Mouse (Mus musculus) forebrain, embryonic 11.5 days (tissue): ENCODE data around the gene Ccdc88b. TPM values are rescaled to one million over a fixed set of nuclear protein-coding genes. Genes with fewer than 3 reads are reported as not detected.

ENCODE experiments used
- ATAC-seq: fragments of 200-750 bp; cut with Nextera tagmentation; replicated peaks from 2 replicates; pipeline ENCODE4 v1.8.0; 2017; ENCODE audit warnings: moderate TSS enrichment; ENCODE audit not compliant: low FRiP score
- DNase-seq: peaks from one replicate; pipeline ENCODE4 v3.0.0-alpha.2; 2017; ENCODE audit warnings: low spot score
- H3K27ac ChIP-seq: fragments of 300-500 bp; sonication (generic); 2 replicates; pipeline ENCODE4 v1.5.1; 2014; ENCODE audit warnings: low read depth, low read length
- H3K27me3 ChIP-seq: fragments of 300-500 bp; sonication (generic); 2 replicates; pipeline ENCODE4 v1.6.1; 2014; ENCODE audit warnings: mild to moderate bottlenecking, low read length, mixed read lengths; ENCODE audit not compliant: control insufficient read depth, insufficient read depth
- H3K36me3 ChIP-seq: fragments of 300-500 bp; sonication (generic); 2 replicates; pipeline ENCODE4 v1.6.1; 2014; ENCODE audit warnings: mild to moderate bottlenecking, low read length, moderate library complexity, mixed read lengths; ENCODE audit not compliant: control insufficient read depth, insufficient read depth
- H3K4me1 ChIP-seq: fragments of 300-500 bp; sonication (generic); replicated peaks from 2 replicates; pipeline ENCODE4 v1.6.1; 2014; ENCODE audit warnings: low read length, mixed read lengths; ENCODE audit not compliant: control insufficient read depth, insufficient read depth
- H3K4me2 ChIP-seq: fragments of 300-500 bp; sonication (generic); 2 replicates; pipeline ENCODE4 v1.6.1; 2014; ENCODE audit warnings: low read depth, mild to moderate bottlenecking, low read length, moderate library complexity, mixed read lengths; ENCODE audit not compliant: severe bottlenecking
- H3K4me3 ChIP-seq: fragments of 300-500 bp; sonication (generic); 2 replicates; pipeline ENCODE4 v1.5.1; 2014; ENCODE audit warnings: low read depth, low read length
- H3K9ac ChIP-seq: fragments of 300-500 bp; sonication (generic); 2 replicates; pipeline ENCODE4 v1.6.1; 2014; ENCODE audit warnings: low read length
- H3K9me3 ChIP-seq: fragments of 300-500 bp; sonication (generic); 2 replicates; pipeline ENCODE4 v1.6.1; 2016; ENCODE audit warnings: low read length, mixed read lengths; ENCODE audit not compliant: control insufficient read depth
- WGBS: fragments of 180-500 bp; shearing (Covaris S2); extraction: QIAGEN DNeasy Blood & Tissue Kit; methylation state at CpG from one replicate; pipeline ENCODE4 v1.1.7; 2014; 5-methylcytosine and 5-hydroxymethylcytosine counted together
- polyA plus RNA-seq: library from polyadenylated mRNA; unstranded; fragments of >200 nt; fragmentation: Nextera tagmentation; extraction: Ambion mirVana; gene quantifications from 2 replicates; pipeline ENCODE4 v1.2.1, GENCODE M21; 2014

Ccdc88b gene
- polyA plus RNA-seq, 1 experiment from 2014 or later, result 0.80 TPM

GRCm38 (mm10) chr19:6861451-6861850 lies 3.4 kb upstream of the Ccdc88b start:
- ATAC-seq (no peak), DNase-seq (no peak)
- Histone ChIP-seq H3K9ac (no peak overlapping the region), H3K4me1 (0 out of 2 replicates have a peak, but pooled peaks cover 3% of the 10 kb centered on the region), H3K4me3 (no peak overlapping the region), H3K9me3 (no peaks in the 10 kb centered on the region), H3K27me3 (no peaks in the 10 kb centered on the region), H3K27ac (no peak overlapping the region), H3K36me3 (no peaks in the 10 kb centered on the region), H3K4me2 (no peak overlapping the region)
- WGBS, result 92% methylated on average over 4 of the region's 4 CpGs

- no peak for DNase-seq
- Histone ChIP-seq H3K4me3 (no peak overlapping the region), H3K9me3 (no peaks in the 10 kb centered on the region), H3K27me3 (no peaks in the 10 kb centered on the region), H3K9ac (no peak overlapping the region), H3K27ac (no peak overlapping the region), H3K4me2 (no peak overlapping the region), H3K36me3 (no peaks in the 10 kb centered on the region), H3K4me1 (peaks cover 9% of the 10 kb centered on the region)
- ATAC-seq, result no peak
- WGBS, result 79% methylated on average over 6 of the region's 6 CpGs
Measured at GRCm38 (mm10) chr19:6860706-6861105, 2.7 kb upstream of the Ccdc88b start.

GRCm38 (mm10) chr19:6859971-6860370 lies 2.0 kb upstream of the Ccdc88b start:
- peak; percentile 35 for DNase-seq
- H3K4me1 ChIP-seq, result peaks cover 15% of the 10 kb centered on the region
- H3K27me3 ChIP-seq, result no peaks in the 10 kb centered on the region
- H3K9me3 ChIP-seq, result no peaks in the 10 kb centered on the region
- H3K27ac ChIP-seq, result no peak overlapping the region
- H3K4me3 ChIP-seq, result no peak overlapping the region
- no peak overlapping the region for H3K4me2 ChIP-seq
- no peak for ATAC-seq
- 91% methylated on average over 3 of the region's 3 CpGs for WGBS
- H3K36me3 ChIP-seq, result no peaks in the 10 kb centered on the region
- no peak overlapping the region for H3K9ac ChIP-seq

- Histone ChIP-seq H3K9ac (no peak overlapping the region), H3K4me3 (no peak overlapping the region), H3K27ac (no peak overlapping the region), H3K4me1 (peaks cover 16% of the 10 kb centered on the region), H3K9me3 (no peaks in the 10 kb centered on the region), H3K27me3 (no peaks in the 10 kb centered on the region), H3K4me2 (no peak overlapping the region), H3K36me3 (no peaks in the 10 kb centered on the region)
- no peak for ATAC-seq
- peak; percentile 41 for DNase-seq
- WGBS, result 78% methylated on average over 2 of the region's 2 CpGs
Measured at GRCm38 (mm10) chr19:6859032-6859651, 1.1 kb upstream of the Ccdc88b start.

- peaks cover 16% of the 10 kb centered on the region for H3K4me1 ChIP-seq
- 84% methylated on average over 9 of the region's 9 CpGs for WGBS
- H3K27ac ChIP-seq, result no peak overlapping the region
- no peak overlapping the region; the same call in 1 of the 2 replicates for H3K9ac ChIP-seq
- H3K4me3 ChIP-seq, result no peak overlapping the region
- no peak for ATAC-seq
- no peak overlapping the region for H3K4me2 ChIP-seq
- H3K27me3 ChIP-seq, result 0 out of 2 replicates have a peak, but pooled peaks cover 2% of the 10 kb centered on the region
- peak; percentile 49 for DNase-seq
- H3K9me3 ChIP-seq, result no peaks in the 10 kb centered on the region
- no peaks in the 10 kb centered on the region for H3K36me3 ChIP-seq
Measured at GRCm38 (mm10) chr19:6857391-6858005, 513 bp downstream of the Ccdc88b start.

GRCm38 (mm10) chr19:6857003-6857360 lies 1.0 kb downstream of the Ccdc88b start:
- 57% methylated on average over 3 of the region's 3 CpGs for WGBS
- Histone ChIP-seq H3K9ac (no peak overlapping the region), H3K36me3 (no peaks in the 10 kb centered on the region), H3K4me2 (no peak overlapping the region), H3K9me3 (no peaks in the 10 kb centered on the region), H3K27me3 (0 out of 2 replicates have a peak, but pooled peaks cover 2% of the 10 kb centered on the region), H3K27ac (no peak overlapping the region), H3K4me3 (no peak overlapping the region), H3K4me1 (peaks cover 16% of the 10 kb centered on the region)
- DNase-seq, result no peak
- ATAC-seq, result no peak

GRCm38 (mm10) chr19:6856281-6857002 lies 1.6 kb downstream of the Ccdc88b start:
- Histone ChIP-seq H3K4me1 (peaks cover 16% of the 10 kb centered on the region), H3K4me2 (no peak overlapping the region), H3K27me3 (0 out of 2 replicates have a peak, but pooled peaks cover 2% of the 10 kb centered on the region), H3K27ac (no peak overlapping the region), H3K4me3 (no peak overlapping the region), H3K9ac (no peak overlapping the region), H3K9me3 (no peaks in the 10 kb centered on the region), H3K36me3 (no peaks in the 10 kb centered on the region)
- whole genome bisulfite sequencing, result 41% methylated on average over 12 of the region's 12 CpGs
- DNase-seq, result peak; percentile 66
- no peak for ATAC-seq

GRCm38 (mm10) chr19:6855225-6856031 lies 2.6 kb downstream of the Ccdc88b start:
- H3K4me3 ChIP-seq, result peak overlapping the region; percentile 9; the same call in 1 of the 2 replicates
- H3K9ac ChIP-seq, result 0 out of 2 replicates have a peak overlapping the region, but pooled peaks have one; percentile 21
- H3K4me2 ChIP-seq, result peak overlapping the region; percentile 47
- ATAC-seq, result peak; percentile 66
- whole genome bisulfite sequencing, result 9% methylated on average over 38 of the region's 38 CpGs
- DNase-seq, result peak; percentile 85
- no peak overlapping the region for H3K27ac ChIP-seq
- H3K27me3 ChIP-seq, result 0 out of 2 replicates have a peak, but pooled peaks cover 2% of the 10 kb centered on the region
- no peaks in the 10 kb centered on the region for H3K36me3 ChIP-seq
- H3K9me3 ChIP-seq, result no peaks in the 10 kb centered on the region
- H3K4me1 ChIP-seq, result peaks cover 16% of the 10 kb centered on the region
